Mouse (Mus musculus) liver, embryonic 14.5 days (tissue): ENCODE measurements around the gene Hacd4. TPM values are rescaled to one million over a fixed set of nuclear protein-coding genes. Genes with fewer than 3 reads are reported as not detected.
A peak's percentile ranks its signal among the peaks of the same experiment; 100 is the strongest.

Experiments used
- ATAC-seq: fragments of 200-750 bp; cut with Nextera tagmentation; 2 replicates; pipeline ENCODE4 v1.8.0; 2017; ENCODE audit warnings: moderate number of reproducible peaks, mild to moderate bottlenecking, moderate library complexity; ENCODE audit not compliant: insufficient read depth
- DNase-seq, 3 experiments: peaks; one replicate each; pipeline ENCODE4 v3.0.0-alpha.2; 2012 to 2013; ENCODE audit warnings: low read depth in 3 of 3, low spot score in 3 of 3
- H3K27ac ChIP-seq: fragments of 300-500 bp; sonication (generic); 2 replicates; pipeline ENCODE4 v1.5.1; 2014; ENCODE audit warnings: moderate library complexity, mild to moderate bottlenecking, control low read depth, inconsistent platforms
- H3K27me3 ChIP-seq: fragments of 300-500 bp; sonication (generic); 2 replicates; pipeline ENCODE4 v1.6.1; 2014; ENCODE audit warnings: mild to moderate bottlenecking, low read length, moderate library complexity; ENCODE audit not compliant: control insufficient read depth, insufficient read depth
- H3K36me3 ChIP-seq: fragments of 300-500 bp; sonication (generic); replicated peaks from 2 replicates; pipeline ENCODE4 v1.6.1; 2014; ENCODE audit warnings: low read depth; ENCODE audit not compliant: control insufficient read depth, insufficient read depth
- H3K4me1 ChIP-seq, 2 experiments: fragments of 200-500 bp in 1 of 2; fragments of 300-500 bp in 1 of 2; sonication (generic) in 1 of 2; replicated peaks; 2 replicates each; pipeline ENCODE4 v1.6.1; 2012 to 2014; ENCODE audit warnings: antibody characterized with exemption in 1 of 2, inconsistent platforms in 1 of 2, low read length in 1 of 2; ENCODE audit not compliant: control insufficient read depth in 2 of 2, insufficient read depth in 2 of 2
- H3K4me2 ChIP-seq: fragments of 300-500 bp; sonication (generic); 2 replicates; pipeline ENCODE4 v1.6.1; 2014; ENCODE audit warnings: low read depth, mild to moderate bottlenecking, control low read depth, moderate library complexity
- H3K4me3 ChIP-seq, 2 experiments: fragments of 200-500 bp in 1 of 2; fragments of 300-500 bp in 1 of 2; sonication (generic) in 1 of 2; 2 replicates each; pipeline ENCODE4 v1.5.1; 2012 to 2014; ENCODE audit warnings: low read depth in 2 of 2, low read length in 2 of 2, mild to moderate bottlenecking in 2 of 2, control low read depth in 1 of 2, inconsistent platforms in 1 of 2, moderate library complexity in 1 of 2; ENCODE audit not compliant: insufficient read depth in 1 of 2
- H3K9ac ChIP-seq: fragments of 300-500 bp; sonication (generic); replicated peaks from 2 replicates; pipeline ENCODE4 v1.6.1; 2014; ENCODE audit warnings: mild to moderate bottlenecking, control low read depth, moderate library complexity
- H3K9me3 ChIP-seq: fragments of 300-500 bp; sonication (generic); 2 replicates; pipeline ENCODE4 v1.6.1; 2016; ENCODE audit warnings: low read length, mixed read lengths; ENCODE audit not compliant: control insufficient read depth
- CTCF ChIP-seq: IDR thresholded peaks from 2 replicates; pipeline ENCODE4 v1.5.1; 2016; ENCODE audit warnings: antibody characterized with exemption, low read depth, control low read depth
- EP300 ChIP-seq: IDR thresholded peaks from 2 replicates; pipeline ENCODE4 v1.6.1; 2016; ENCODE audit warnings: antibody characterized with exemption, low read depth
- WGBS: fragments of 180-500 bp; shearing (Covaris S2); extraction: QIAGEN DNeasy Blood & Tissue Kit; methylation state at CpG from one replicate; pipeline ENCODE4 v1.1.7; 2014; ENCODE audit not compliant: insufficient replicate concordance; 5-methylcytosine and 5-hydroxymethylcytosine counted together
- polyA plus RNA-seq, 2 experiments: library from polyadenylated mRNA; depleted of rRNA in 1 of 2; stranded (reverse) in 1 of 2; unstranded in 1 of 2; fragments of >200 nt; fragmentation: Nextera tagmentation in 1 of 2; extraction: Ambion mirVana in 1 of 2; gene quantifications; 2 replicates each; pipeline versions ENCODE4 v1.2.1 to v1.2.3; 2012 to 2014

Gene Hacd4
- polyA plus RNA-seq, 2 experiments, result 1.2 to 4.6 TPM

DNA sequence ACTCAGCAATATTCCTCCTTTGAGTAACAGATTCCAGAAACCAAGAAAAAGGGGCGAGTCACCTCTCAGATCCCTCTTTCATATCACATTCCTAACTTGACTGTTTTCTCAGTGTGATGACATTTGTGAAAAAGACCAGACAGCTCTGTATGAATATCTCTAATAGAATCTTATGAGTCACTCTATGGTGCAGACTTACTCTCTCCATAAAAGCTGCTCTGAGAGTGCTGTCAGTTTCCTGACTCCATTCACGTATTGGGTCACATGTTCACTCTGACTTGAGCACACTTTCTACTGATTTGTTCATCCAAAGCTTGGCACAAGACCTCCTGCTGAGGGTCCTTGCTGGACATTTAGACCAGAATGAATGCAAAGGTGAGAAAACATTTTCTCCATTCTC lies 10.2 kb upstream of the Hacd4 start:
- Histone ChIP-seq H3K27me3 (no peaks in the 10 kb centered on the region), H3K9ac (no peak overlapping the region), H3K4me3 (no peak overlapping the region), H3K27ac (no peak overlapping the region), H3K9me3 (no peaks in the 10 kb centered on the region), H3K4me1 (no peaks in the 10 kb centered on the region), H3K4me2 (no peak overlapping the region), H3K36me3 (no peaks in the 10 kb centered on the region)
- ATAC-seq (no peak), DNase-seq (no peak)
- 51% methylated on average over 2 of the region's 2 CpGs for WGBS
- TF ChIP-seq EP300 (no peak), CTCF (no peak)

DNA sequence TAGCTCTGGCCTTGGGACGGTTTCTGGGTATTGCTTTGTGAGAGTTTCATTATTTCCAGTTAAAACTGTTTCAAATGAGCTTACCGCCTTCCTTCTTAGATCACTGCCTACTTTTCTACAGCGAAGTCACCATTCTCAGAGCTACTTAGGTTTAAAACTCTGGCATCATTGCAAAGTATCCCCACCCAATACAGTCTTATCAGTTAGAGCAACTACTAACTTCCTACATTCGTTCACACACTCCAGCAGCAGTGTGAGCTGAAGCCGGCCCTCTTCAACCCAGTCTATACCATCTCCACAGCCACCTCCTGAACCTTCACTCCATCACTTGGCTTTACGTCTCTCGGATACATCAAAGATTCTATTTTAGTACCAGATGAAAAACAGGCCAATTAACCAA lies 2.1 kb upstream of the Hacd4 start:
- Histone ChIP-seq H3K4me3 (no peak overlapping the region), H3K4me2 (no peak overlapping the region), H3K36me3 (no peaks in the 10 kb centered on the region), H3K27ac (no peak overlapping the region), H3K4me1 (peaks cover 0 to 12% of the 10 kb centered on the region in 2 experiments; a peak in 1 of 4 replicates), H3K9ac (no peak overlapping the region), H3K27me3 (no peaks in the 10 kb centered on the region), H3K9me3 (no peaks in the 10 kb centered on the region)
- ATAC-seq (no peak), DNase-seq (no peak)
- 57% methylated on average over 7 of the region's 7 CpGs for WGBS
- TF ChIP-seq EP300 (no peak), CTCF (no peak)

DNA sequence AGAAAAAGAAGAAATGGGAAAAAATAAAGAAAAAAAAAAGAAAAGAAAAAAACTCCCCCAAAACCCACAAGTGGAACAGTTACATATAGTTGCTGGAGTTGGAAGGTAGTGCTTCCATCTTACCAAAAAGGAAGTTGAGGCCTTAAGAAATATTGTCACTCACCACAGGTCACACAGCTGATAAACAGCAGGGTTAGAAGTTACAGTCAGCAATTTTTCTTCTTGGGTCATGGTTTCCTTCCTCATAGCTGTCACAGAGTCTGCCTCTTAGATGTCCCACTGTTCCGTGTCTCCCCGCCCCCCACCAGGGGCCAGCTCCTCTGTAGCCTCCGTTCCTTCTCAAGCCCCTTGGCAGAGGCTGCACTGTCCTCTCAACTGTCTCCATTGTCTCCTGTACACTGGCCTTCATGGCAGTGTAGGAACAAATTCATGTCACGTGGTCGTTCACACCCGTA lies 968 bp upstream of the Hacd4 start:
- Histone ChIP-seq H3K27me3 (no peaks in the 10 kb centered on the region), H3K4me2 (no peak overlapping the region), H3K9me3 (no peaks in the 10 kb centered on the region), H3K27ac (no peak overlapping the region), H3K4me3 (no peak overlapping the region), H3K36me3 (no peaks in the 10 kb centered on the region), H3K4me1 (peaks cover 0 to 12% of the 10 kb centered on the region in 2 experiments; a peak in 1 of 4 replicates), H3K9ac (no peak overlapping the region)
- TF ChIP-seq EP300, result no peak
- no peak for TF ChIP-seq CTCF
- 16% methylated on average over 6 of the region's 6 CpGs for WGBS
- DNase-seq, result peak in 2 of 3 experiments; percentile 9 to 27
- ATAC-seq, result peak; percentile 44; the same call in 1 of the 2 replicates

DNA sequence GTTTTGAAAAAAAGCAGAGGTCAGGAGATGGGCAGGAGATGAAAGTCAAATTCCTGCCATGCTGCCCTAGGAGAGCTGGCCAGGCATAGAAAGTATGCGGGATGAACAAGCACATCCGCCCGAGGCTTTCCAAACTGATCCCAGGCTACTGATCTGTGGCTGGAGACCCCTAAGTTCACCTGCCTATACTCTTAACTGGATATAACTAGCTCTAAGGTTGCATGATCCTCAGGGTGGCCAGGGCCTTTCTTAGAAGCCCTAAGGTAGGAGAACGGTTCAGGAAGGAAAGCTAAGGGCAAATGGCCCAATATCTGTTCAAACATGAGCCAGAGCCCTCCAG lies 232 bp upstream of the Hacd4 start:
- Histone ChIP-seq H3K9ac (no peak overlapping the region), H3K4me1 (peaks cover 0 to 12% of the 10 kb centered on the region in 2 experiments; a peak in 1 of 4 replicates), H3K36me3 (no peaks in the 10 kb centered on the region), H3K27me3 (no peaks in the 10 kb centered on the region), H3K9me3 (no peaks in the 10 kb centered on the region), H3K27ac (no peak overlapping the region), H3K4me3 (peak overlapping the region; percentile 35 to 47; a peak in 2 of 4 replicates), H3K4me2 (peak overlapping the region; percentile 58)
- ATAC-seq (no peak), DNase-seq (no peak)
- 12% methylated on average over 4 of the region's 4 CpGs for WGBS
- TF ChIP-seq EP300 (no peak), CTCF (no peak)

DNA sequence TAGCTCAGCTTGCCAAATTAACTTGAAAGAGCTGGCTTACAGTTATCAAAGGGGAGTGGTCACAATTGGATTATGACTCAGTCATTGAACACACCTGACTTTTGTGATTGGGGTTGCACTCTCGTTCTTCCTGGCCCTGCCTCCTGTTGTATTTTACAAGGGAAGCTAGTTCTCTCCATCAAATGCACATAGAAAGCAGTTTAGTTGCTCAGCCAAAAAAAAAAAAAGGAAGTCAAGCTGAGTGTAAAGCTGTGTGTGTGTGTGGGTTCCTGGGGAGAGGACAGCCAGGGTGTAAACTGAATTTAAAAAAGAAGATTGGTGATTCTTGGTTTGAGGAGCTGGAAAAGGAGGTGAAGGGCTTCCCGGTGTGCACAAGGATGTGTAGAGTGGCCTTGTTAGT lies 811 bp downstream of the Hacd4 start:
- WGBS, result 12% methylated on average over 2 of the region's 2 CpGs
- H3K27ac ChIP-seq, result no peak overlapping the region
- ATAC-seq, result no peak

More for the DNA sequence above, 811 bp downstream of the Hacd4 start:
- no peak for TF ChIP-seq CTCF
- no peak for TF ChIP-seq EP300
- Histone ChIP-seq H3K27me3 (no peaks in the 10 kb centered on the region), H3K36me3 (no peaks in the 10 kb centered on the region), H3K4me1 (peaks cover 0 to 12% of the 10 kb centered on the region in 2 experiments; a peak in 1 of 4 replicates), H3K9me3 (no peaks in the 10 kb centered on the region), H3K9ac (no peak overlapping the region), H3K4me2 (no peak overlapping the region), H3K4me3 (no peak overlapping the region)
- DNase-seq, result no peak
